Mouse (Mus musculus) testis, adult 2 months (tissue): ENCODE measurements around the gene Rasgrf2. TPM values are rescaled to one million over a fixed set of nuclear protein-coding genes. Genes with fewer than 3 reads are reported as not detected.

ENCODE experiments used
- H3K27ac ChIP-seq: fragments of 200-500 bp; 2 replicates; pipeline ENCODE4 v1.5.1; 2012; ENCODE audit warnings: low read depth, low read length; ENCODE audit not compliant: control insufficient read depth, insufficient read depth
- H3K27me3 ChIP-seq: fragments of 200-500 bp; 2 replicates; pipeline ENCODE4 v1.6.1; 2012; ENCODE audit warnings: mild to moderate bottlenecking, low read length, moderate library complexity; ENCODE audit not compliant: control insufficient read depth, insufficient read depth
- H3K36me3 ChIP-seq: fragments of 200-500 bp; 2 replicates; pipeline ENCODE4 v1.6.1; 2012; ENCODE audit warnings: mild to moderate bottlenecking, low read length; ENCODE audit not compliant: control insufficient read depth, insufficient read depth
- H3K4me1 ChIP-seq: fragments of 200-500 bp; 2 replicates; pipeline ENCODE4 v1.6.1; 2012; ENCODE audit warnings: low read length; ENCODE audit not compliant: control insufficient read depth, insufficient read depth
- H3K4me3 ChIP-seq: fragments of 200-500 bp; 2 replicates; pipeline ENCODE4 v1.5.1; 2012; ENCODE audit warnings: low read depth, mild to moderate bottlenecking, low read length, moderate library complexity, mixed read lengths; ENCODE audit not compliant: control insufficient read depth
- CTCF ChIP-seq: fragments of 200-500 bp; IDR thresholded peaks from 2 replicates; pipeline ENCODE4 v1.5.1; 2012; ENCODE audit warnings: low read depth, mild to moderate bottlenecking, inconsistent platforms, low read length, moderate library complexity; ENCODE audit not compliant: control insufficient read depth, insufficient read depth, insufficient replicate concordance
- POLR2A ChIP-seq: fragments of 200-500 bp; IDR thresholded peaks from 2 replicates; pipeline ENCODE4 v1.6.1; 2012; ENCODE audit warnings: low read depth, mild to moderate bottlenecking, inconsistent platforms, low read length, moderate library complexity; ENCODE audit not compliant: control insufficient read depth
- polyA plus RNA-seq: library from polyadenylated mRNA; depleted of rRNA; stranded (reverse); fragments of >200 nt; gene quantifications from 2 replicates; pipeline ENCODE4 v1.2.3, GENCODE M21; 2012

Rasgrf2 gene
- polyA plus RNA-seq, 1 experiment, result 0.57 TPM

GRCm38 (mm10) chr13:91928605-91929389, 202.7 kb downstream of the Rasgrf2 start:
- H3K4me1 ChIP-seq, result no peaks in the 10 kb centered on the region
- H3K36me3 ChIP-seq, result no peaks in the 10 kb centered on the region
- H3K27me3 ChIP-seq, result no peaks in the 10 kb centered on the region
- no peak for TF ChIP-seq CTCF
- H3K27ac ChIP-seq, result no peak overlapping the region
- H3K4me3 ChIP-seq, result no peak overlapping the region

GRCm38 (mm10) chr13:91921010-91921409, 210.4 kb downstream of the Rasgrf2 start:
- H3K4me3 ChIP-seq, result no peak overlapping the region
- TF ChIP-seq CTCF (no peak), POLR2A (no peak)
- no peaks in the 10 kb centered on the region for H3K36me3 ChIP-seq
- H3K27me3 ChIP-seq, result no peaks in the 10 kb centered on the region
- H3K27ac ChIP-seq, result no peak overlapping the region
- no peaks in the 10 kb centered on the region for H3K4me1 ChIP-seq

GRCm38 (mm10) chr13:91918764-91919163, 212.7 kb downstream of the Rasgrf2 start:
- TF ChIP-seq POLR2A (no peak), CTCF (no peak)
- no peaks in the 10 kb centered on the region for H3K36me3 ChIP-seq
- no peak overlapping the region for H3K4me3 ChIP-seq
- no peak overlapping the region for H3K27ac ChIP-seq
- no peaks in the 10 kb centered on the region for H3K4me1 ChIP-seq
- no peaks in the 10 kb centered on the region for H3K27me3 ChIP-seq

- TF ChIP-seq POLR2A (no peak), CTCF (no peak)
- Histone ChIP-seq H3K27ac (no peak overlapping the region), H3K4me3 (no peak overlapping the region), H3K36me3 (no peaks in the 10 kb centered on the region), H3K4me1 (no peaks in the 10 kb centered on the region), H3K27me3 (no peaks in the 10 kb centered on the region)
These were observed 213.6 kb downstream of the Rasgrf2 start for GRCm38 (mm10) chr13:91917835-91918234.

- no peaks in the 10 kb centered on the region for H3K36me3 ChIP-seq
- H3K27me3 ChIP-seq, result no peaks in the 10 kb centered on the region
- H3K4me1 ChIP-seq, result no peaks in the 10 kb centered on the region
- no peak overlapping the region for H3K4me3 ChIP-seq
- TF ChIP-seq CTCF (no peak), POLR2A (no peak)
- no peak overlapping the region for H3K27ac ChIP-seq
These were observed 215.1 kb downstream of the Rasgrf2 start for GRCm38 (mm10) chr13:91916308-91916707.

GRCm38 (mm10) chr13:91915582-91916239, 215.7 kb downstream of the Rasgrf2 start:
- TF ChIP-seq POLR2A (no peak), CTCF (no peak)
- H3K4me1 ChIP-seq, result no peaks in the 10 kb centered on the region
- no peak overlapping the region for H3K4me3 ChIP-seq
- H3K27ac ChIP-seq, result no peak overlapping the region
- H3K27me3 ChIP-seq, result no peaks in the 10 kb centered on the region
- no peaks in the 10 kb centered on the region for H3K36me3 ChIP-seq

GRCm38 (mm10) chr13:91915192-91915581, 216.3 kb downstream of the Rasgrf2 start:
- Histone ChIP-seq H3K4me1 (no peaks in the 10 kb centered on the region), H3K36me3 (no peaks in the 10 kb centered on the region), H3K27ac (no peak overlapping the region), H3K4me3 (no peak overlapping the region), H3K27me3 (no peaks in the 10 kb centered on the region)
- TF ChIP-seq POLR2A, result no peak
- no peak for TF ChIP-seq CTCF
